Mouse (Mus musculus): ENCODE measurements at regions not wholly inside any gene's neighbourhood (a gene's known extent, or its start where the extent isn't known, plus 50 kb on each side); places are given as distances from the start of the nearest gene placed in this dataset.

DNA sequence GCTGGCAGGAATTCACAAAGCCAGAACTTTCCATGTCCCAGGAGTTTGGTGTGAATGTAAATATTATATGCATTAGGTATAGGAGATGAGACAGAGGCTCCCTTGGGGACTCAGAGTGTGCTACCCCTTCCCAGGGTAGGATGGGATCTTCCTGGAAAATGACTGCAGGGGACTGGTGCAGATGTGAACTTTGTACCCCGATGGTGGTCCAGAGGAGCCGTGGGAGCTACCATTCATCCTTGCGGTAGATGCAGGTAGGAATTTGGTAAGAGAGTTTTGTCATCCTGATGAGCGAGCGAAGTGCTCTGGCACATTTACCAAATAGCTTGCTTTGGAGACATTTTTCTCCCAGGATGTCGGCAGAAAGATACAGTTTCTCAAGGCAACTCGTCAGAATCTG is 59.7 kb upstream of the Ppara start:
- TF ChIP-seq CTCF (conservative IDR thresholded peaks at IDR 0.05; ENCODE audit: low read length) (no peak), NANOG (IDR thresholded peaks at IDR 0.05; ENCODE audit: borderline replicate concordance, low read length) (no peak), POU5F1 (IDR thresholded peaks at IDR 0.05; ENCODE audit: borderline replicate concordance, low read length) (no peak)

All from E14TG2a.4 (cell line).